Mouse (Mus musculus): ENCODE results near the gene Igsf21.

DNA sequence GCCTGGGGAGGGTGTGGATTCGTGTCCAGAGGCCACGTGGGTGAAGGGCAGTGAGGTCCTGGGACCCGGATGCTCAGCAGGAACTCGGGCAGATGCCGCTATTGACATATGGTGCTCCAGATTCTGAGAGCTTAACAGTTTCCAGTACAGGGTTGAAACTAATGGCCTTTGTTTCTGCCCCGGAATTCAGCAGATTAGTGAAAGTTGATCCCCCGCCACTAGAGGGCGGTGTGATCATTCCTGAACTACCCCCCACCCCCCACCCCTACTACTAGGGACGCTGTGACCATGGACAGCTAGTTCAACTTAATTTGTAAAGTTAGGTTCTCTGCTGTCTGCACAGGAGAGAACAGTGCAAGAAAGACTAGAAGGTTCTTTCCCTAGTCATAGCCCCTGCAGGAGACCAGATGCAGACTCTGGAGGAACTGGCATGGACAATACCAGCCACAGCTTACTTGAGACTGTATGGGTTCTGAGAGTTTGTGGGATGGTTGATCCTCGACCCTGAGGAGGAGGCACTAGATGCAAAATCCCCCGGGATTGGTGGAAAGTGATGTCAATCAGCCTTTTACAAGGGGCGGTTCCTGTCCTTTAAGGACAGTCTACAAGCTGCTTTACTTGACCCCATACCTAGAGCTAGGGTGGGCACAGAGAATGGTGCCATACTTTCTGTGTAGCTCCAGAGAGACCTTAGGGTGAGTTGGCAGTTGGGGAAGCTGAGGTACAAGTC is 157.7 kb downstream of the Igsf21 start:
- no peak for TF ChIP-seq POLR2A (IDR thresholded peaks at IDR 0.05; ENCODE audit: insufficient read depth, low read length)
- no peak for TF ChIP-seq EP300 (IDR thresholded peaks at IDR 0.05; ENCODE audit: insufficient read depth, low read depth, low read length)
- TF ChIP-seq CTCF (IDR thresholded peaks at IDR 0.05; ENCODE audit: low read depth, low read length), result peak; percentile 44

All from ES-Bruce4 (cell line).